Mouse (Mus musculus): ENCODE measurements around the gene Sgk2.

GRCm38 (mm10) chr2:162939562-162939961, 47.6 kb upstream of the Sgk2 start:
- TF ChIP-seq POLR2A (IDR thresholded peaks at IDR 0.05; ENCODE audit: borderline replicate concordance, control insufficient read depth, low read depth, low read length) (no peak), CTCF (IDR thresholded peaks at IDR 0.05; ENCODE audit: control insufficient read depth, insufficient read depth, low read length) (no peak)
